Mouse (Mus musculus) intestine, embryonic 15.5 days (tissue): ENCODE data around the gene Eipr1. TPM values are rescaled to one million over a fixed set of nuclear protein-coding genes. Genes with fewer than 3 reads are reported as not detected.

ENCODE experiments used
- ATAC-seq: fragments of 200-750 bp; cut with Nextera tagmentation; 2 replicates; pipeline ENCODE4 v1.8.0; 2017; ENCODE audit warnings: moderate TSS enrichment, moderate library complexity
- H3K27ac ChIP-seq: fragments of 300-500 bp; sonication (generic); 2 replicates; pipeline ENCODE4 v1.5.1; 2015; ENCODE audit warnings: mild to moderate bottlenecking, inconsistent platforms
- H3K27me3 ChIP-seq: fragments of 300-500 bp; sonication (generic); replicated peaks from 2 replicates; pipeline ENCODE4 v1.6.1; 2015; ENCODE audit warnings: inconsistent platforms
- H3K36me3 ChIP-seq: fragments of 300-500 bp; sonication (generic); 2 replicates; pipeline ENCODE4 v1.6.1; 2015; ENCODE audit warnings: inconsistent platforms
- H3K4me1 ChIP-seq: fragments of 300-500 bp; sonication (generic); replicated peaks from 2 replicates; pipeline ENCODE4 v1.6.1; 2015; ENCODE audit warnings: inconsistent platforms
- H3K4me2 ChIP-seq: fragments of 300-500 bp; sonication (generic); replicated peaks from 2 replicates; pipeline ENCODE4 v1.6.1; 2015; ENCODE audit warnings: mild to moderate bottlenecking, inconsistent platforms
- H3K4me3 ChIP-seq: fragments of 300-500 bp; sonication (generic); replicated peaks from 2 replicates; pipeline ENCODE4 v1.5.1; 2015; ENCODE audit warnings: inconsistent platforms
- H3K9ac ChIP-seq: fragments of 300-500 bp; sonication (generic); 2 replicates; pipeline ENCODE4 v1.6.1; 2015; ENCODE audit warnings: inconsistent platforms
- H3K9me3 ChIP-seq: fragments of 300-500 bp; sonication (generic); 2 replicates; pipeline ENCODE4 v1.6.1; 2016; ENCODE audit warnings: inconsistent platforms
- WGBS: fragments of 180-500 bp; shearing (Covaris S2); methylation state at CpG from one replicate; pipeline ENCODE4 v1.1.7; 2015; 5-methylcytosine and 5-hydroxymethylcytosine counted together
- polyA plus RNA-seq: library from polyadenylated mRNA; unstranded; fragments of >200 nt; fragmentation: Nextera tagmentation; extraction: Ambion mirVana; gene quantifications from 2 replicates; pipeline ENCODE4 v1.2.1, GENCODE M21; 2015

Gene Eipr1
- polyA plus RNA-seq, result 27.3 and 28.6 TPM in 2 replicates

DNA sequence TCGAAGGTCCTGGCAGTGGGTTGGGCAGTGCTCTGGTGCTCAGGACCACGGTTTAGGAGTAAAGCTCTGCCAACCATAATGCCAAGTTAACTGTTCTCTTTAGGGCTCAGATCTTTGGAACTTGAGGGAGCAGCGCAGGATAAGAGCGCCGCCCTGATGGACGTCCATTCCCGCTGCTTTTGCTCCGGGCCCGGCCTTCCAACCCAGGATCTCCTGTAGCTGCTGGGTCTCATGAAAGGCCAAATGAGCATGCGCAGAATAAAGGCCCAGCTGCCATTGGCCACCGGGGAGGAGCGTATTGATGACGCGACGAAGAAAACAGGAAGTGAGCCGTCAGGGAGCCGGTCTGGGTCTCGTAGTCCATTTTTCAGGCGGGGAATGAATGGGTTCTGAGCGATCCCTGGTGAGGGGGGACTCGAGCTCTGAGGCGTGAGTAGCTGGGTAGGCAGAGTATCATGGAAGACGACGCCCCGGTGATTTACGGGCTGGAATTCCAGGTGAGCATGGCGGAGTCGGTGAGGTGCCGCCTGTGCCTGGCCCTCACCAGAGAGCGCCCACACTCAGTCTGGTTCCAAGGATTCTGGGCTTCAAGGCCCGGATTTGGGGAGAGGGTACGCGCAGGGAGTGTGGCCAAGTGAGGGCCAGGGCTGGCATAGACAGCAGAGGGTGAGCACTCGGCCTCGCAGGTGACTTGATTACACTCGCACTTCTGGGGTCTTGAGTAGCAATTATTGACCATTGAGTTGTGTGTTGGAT, at the start of gene Eipr1:
Eipr1 (plus strand) TSS at position 296 of the 756 bp plus-strand sequence.
- peak; percentile 92 for ATAC-seq
- peak within 1 kb of the TSS; percentile 85 for H3K4me3 ChIP-seq
- 4% methylated on average over 36 of the region's 36 CpGs for WGBS

GRCm38 (mm10) chr12:28704381-28704780, 47.2 kb upstream of the Eipr1 start:
- no peak overlapping the region for H3K9ac ChIP-seq
- no peaks in the 10 kb centered on the region; the same call in 1 of the 2 replicates for H3K36me3 ChIP-seq
- no peaks in the 10 kb centered on the region for H3K27me3 ChIP-seq
- H3K4me1 ChIP-seq, result 0 out of 2 replicates have a peak, but pooled peaks cover 3% of the 10 kb centered on the region
- H3K9me3 ChIP-seq, result no peaks in the 10 kb centered on the region
- H3K27ac ChIP-seq, result no peak overlapping the region
- H3K4me3 ChIP-seq, result no peak overlapping the region
- WGBS, result 19% methylated on average over 12 of the region's 12 CpGs
- H3K4me2 ChIP-seq, result no peak overlapping the region
- no peak for ATAC-seq

More for the DNA sequence above, at the start of gene Eipr1:
- H3K36me3 ChIP-seq, result 0 out of 2 replicates have a peak, but pooled peaks cover 4% of the 10 kb centered on the region
- no peaks in the 10 kb centered on the region for H3K27me3 ChIP-seq
- no peaks in the 10 kb centered on the region for H3K9me3 ChIP-seq
- peaks cover 5% of the 10 kb centered on the region; the same call in 1 of the 2 replicates for H3K4me1 ChIP-seq
- H3K4me2 ChIP-seq, result peak within 1 kb of the TSS; percentile 87
- H3K27ac ChIP-seq, result peak within 1 kb of the TSS; percentile 42; the same call in 1 of the 2 replicates
- peak within 1 kb of the TSS; percentile 69 for H3K9ac ChIP-seq

- ATAC-seq, result no peak
- Histone ChIP-seq H3K4me1 (0 out of 2 replicates have a peak, but pooled peaks cover 2% of the 10 kb centered on the region), H3K27me3 (no peaks in the 10 kb centered on the region), H3K9me3 (no peaks in the 10 kb centered on the region), H3K36me3 (peaks cover 3% of the 10 kb centered on the region; the same call in 1 of the 2 replicates), H3K27ac (no peak overlapping the region), H3K9ac (no peak overlapping the region), H3K4me3 (no peak overlapping the region), H3K4me2 (no peak overlapping the region)
- WGBS, result 90% methylated on average over 6 of the region's 6 CpGs
These were observed 46.4 kb upstream of the Eipr1 start for GRCm38 (mm10) chr12:28705204-28705603.

DNA sequence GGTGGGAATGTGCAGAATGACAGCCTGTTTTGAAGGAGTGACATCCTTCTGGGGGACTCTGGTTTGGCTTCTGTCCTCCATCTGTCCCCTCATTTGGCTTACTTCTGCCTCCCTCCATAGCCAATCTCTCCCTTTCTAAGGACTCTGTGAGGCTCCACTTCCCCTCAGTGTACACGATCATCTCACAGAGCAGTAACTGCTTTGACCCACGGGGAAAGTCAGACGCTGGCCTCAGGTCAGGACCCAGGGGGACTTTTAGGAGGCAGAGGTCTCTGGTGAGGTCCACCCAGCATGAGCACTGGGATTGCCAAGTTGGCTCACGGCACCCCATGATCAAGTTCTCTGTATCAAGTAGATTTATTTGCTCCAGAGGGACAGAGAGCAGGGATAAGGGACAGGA, 43.4 kb upstream of the Eipr1 start:
- no peak overlapping the region for H3K9ac ChIP-seq
- no peaks in the 10 kb centered on the region for H3K4me1 ChIP-seq
- no peaks in the 10 kb centered on the region for H3K9me3 ChIP-seq
- H3K27me3 ChIP-seq, result no peaks in the 10 kb centered on the region
- 81% methylated on average over 4 of the region's 4 CpGs for WGBS
- no peak overlapping the region for H3K4me3 ChIP-seq
- H3K27ac ChIP-seq, result no peak overlapping the region
- no peak overlapping the region for H3K4me2 ChIP-seq
- ATAC-seq, result no peak
- peaks cover 12% of the 10 kb centered on the region for H3K36me3 ChIP-seq

- no peak overlapping the region for H3K4me2 ChIP-seq
- H3K9ac ChIP-seq, result no peak overlapping the region
- no peaks in the 10 kb centered on the region for H3K9me3 ChIP-seq
- H3K36me3 ChIP-seq, result peaks cover 12% of the 10 kb centered on the region
- H3K4me1 ChIP-seq, result no peaks in the 10 kb centered on the region
- no peak overlapping the region for H3K4me3 ChIP-seq
- 86% methylated on average over 22 of the region's 22 CpGs for WGBS
- no peak for ATAC-seq
- no peak overlapping the region for H3K27ac ChIP-seq
- no peaks in the 10 kb centered on the region for H3K27me3 ChIP-seq
These were observed 40.9 kb upstream of the Eipr1 start for GRCm38 (mm10) chr12:28710566-28711185.

DNA sequence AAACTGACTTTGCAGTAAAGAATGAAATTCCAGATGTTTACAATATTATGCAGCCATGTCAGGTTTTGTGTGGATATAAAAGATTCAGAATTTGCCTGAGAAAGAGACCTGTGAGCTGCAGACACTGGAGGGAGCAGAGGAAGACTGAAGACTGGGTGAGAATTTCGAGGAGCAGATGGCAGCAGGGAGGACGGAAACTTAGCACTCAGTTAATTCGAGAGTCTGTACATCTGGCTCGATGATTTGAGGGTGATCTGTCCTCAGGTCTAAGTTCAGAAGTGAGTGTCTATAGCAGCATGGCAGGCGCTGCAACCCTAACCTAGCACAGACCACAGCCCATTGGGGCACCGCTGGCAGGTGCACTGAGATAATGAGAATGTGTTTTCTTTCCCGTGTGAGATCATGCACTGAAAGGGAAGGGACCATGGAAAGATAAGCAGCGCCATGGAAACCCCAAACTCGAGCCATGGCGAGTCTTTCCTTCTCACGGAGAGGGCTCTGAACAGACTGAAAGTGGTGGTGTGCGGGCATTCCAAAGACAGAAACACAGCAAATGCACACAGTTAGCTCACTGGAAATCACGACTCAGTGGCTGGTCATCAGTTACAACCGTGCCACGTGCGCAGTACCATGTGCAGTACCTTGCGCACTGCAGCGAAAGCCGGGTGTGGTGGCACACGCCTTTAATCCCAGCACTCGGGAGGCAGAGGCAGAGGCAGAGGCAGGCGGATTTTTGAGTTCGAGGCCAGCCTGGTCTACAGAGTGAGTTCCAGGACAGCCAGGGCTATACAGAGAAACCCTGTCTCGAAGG, 36.6 kb upstream of the Eipr1 start:
- no peaks in the 10 kb centered on the region for H3K4me1 ChIP-seq
- H3K9me3 ChIP-seq, result no peaks in the 10 kb centered on the region
- H3K9ac ChIP-seq, result no peak overlapping the region
- H3K4me3 ChIP-seq, result no peak overlapping the region
- 86% methylated on average over 24 of the region's 24 CpGs for WGBS
- no peaks in the 10 kb centered on the region for H3K27me3 ChIP-seq
- ATAC-seq, result no peak
- no peak overlapping the region for H3K27ac ChIP-seq
- peaks cover 14% of the 10 kb centered on the region for H3K36me3 ChIP-seq
- no peak overlapping the region for H3K4me2 ChIP-seq

DNA sequence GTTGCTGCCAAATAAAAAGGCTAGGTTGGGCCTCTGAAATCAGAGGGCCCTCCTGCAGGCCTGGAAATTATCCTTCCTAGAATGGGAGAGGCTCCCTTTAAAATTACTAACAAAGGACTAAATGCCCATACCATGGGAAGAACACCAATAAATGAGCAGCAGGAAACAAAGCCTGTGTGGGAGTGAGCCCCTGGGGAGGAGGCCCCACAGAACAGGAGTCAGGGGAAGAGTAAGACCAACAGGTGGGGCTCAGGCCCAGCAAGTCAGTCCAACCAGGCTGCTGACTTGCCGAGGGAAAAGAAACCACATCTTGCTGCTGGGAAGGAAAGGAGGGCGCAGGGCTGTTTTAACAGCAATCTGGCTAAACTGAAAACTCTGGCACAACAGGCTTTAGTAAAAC, 34.5 kb upstream of the Eipr1 start:
- WGBS, result 73% methylated on average over 2 of the region's 2 CpGs

GRCm38 (mm10) chr12:28718106-28718505, 33.5 kb upstream of the Eipr1 start:
- 94% methylated on average over 2 of the region's 2 CpGs for WGBS
- Histone ChIP-seq H3K27me3 (no peaks in the 10 kb centered on the region), H3K9ac (no peak overlapping the region), H3K9me3 (no peaks in the 10 kb centered on the region), H3K36me3 (peaks cover 21% of the 10 kb centered on the region), H3K4me2 (no peak overlapping the region), H3K4me1 (no peaks in the 10 kb centered on the region), H3K27ac (no peak overlapping the region), H3K4me3 (no peak overlapping the region)
- no peak for ATAC-seq

More for the DNA sequence above, 34.5 kb upstream of the Eipr1 start:
- no peak overlapping the region for H3K9ac ChIP-seq
- no peaks in the 10 kb centered on the region for H3K4me1 ChIP-seq
- H3K27me3 ChIP-seq, result no peaks in the 10 kb centered on the region
- H3K27ac ChIP-seq, result no peak overlapping the region
- no peaks in the 10 kb centered on the region for H3K9me3 ChIP-seq
- ATAC-seq, result no peak
- peaks cover 25% of the 10 kb centered on the region for H3K36me3 ChIP-seq
- no peak overlapping the region for H3K4me3 ChIP-seq
- H3K4me2 ChIP-seq, result no peak overlapping the region

- Histone ChIP-seq H3K36me3 (peaks cover 20% of the 10 kb centered on the region), H3K9me3 (no peaks in the 10 kb centered on the region), H3K27me3 (no peaks in the 10 kb centered on the region), H3K4me3 (no peak overlapping the region), H3K9ac (no peak overlapping the region), H3K4me2 (no peak overlapping the region), H3K27ac (no peak overlapping the region), H3K4me1 (no peaks in the 10 kb centered on the region)
- WGBS, result 84% methylated on average over 3 of the region's 3 CpGs
- ATAC-seq, result no peak
These were observed 27.2 kb upstream of the Eipr1 start for GRCm38 (mm10) chr12:28724366-28724765.

DNA sequence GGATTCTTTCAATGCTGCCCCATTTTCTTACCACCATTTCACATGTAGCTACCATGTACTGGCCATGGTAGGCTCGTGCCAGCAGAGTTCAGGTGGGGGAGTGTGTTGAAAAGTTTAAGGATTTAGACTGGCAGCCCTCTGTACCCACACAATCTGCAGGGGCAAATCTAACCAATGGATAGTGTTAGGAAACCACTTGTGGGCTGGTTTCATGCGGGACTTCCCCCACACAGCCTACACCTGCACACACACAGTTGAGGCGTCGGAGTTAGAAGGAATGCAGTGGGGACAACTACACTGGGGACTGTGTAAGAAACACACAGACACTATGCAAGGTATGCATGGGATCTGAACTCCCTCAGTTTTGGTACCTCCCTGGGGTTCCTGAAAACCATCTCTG, 25.4 kb upstream of the Eipr1 start:
- H3K9ac ChIP-seq, result no peak overlapping the region
- H3K36me3 ChIP-seq, result peaks cover 6% of the 10 kb centered on the region; the same call in 1 of the 2 replicates
- H3K9me3 ChIP-seq, result no peaks in the 10 kb centered on the region
- no peak for ATAC-seq
- no peaks in the 10 kb centered on the region for H3K4me1 ChIP-seq
- H3K27ac ChIP-seq, result no peak overlapping the region
- 89% methylated on average over 4 of the region's 4 CpGs for WGBS
- no peak overlapping the region for H3K4me2 ChIP-seq
- no peaks in the 10 kb centered on the region for H3K27me3 ChIP-seq
- no peak overlapping the region for H3K4me3 ChIP-seq

GRCm38 (mm10) chr12:28727061-28727460, 24.5 kb upstream of the Eipr1 start:
- Histone ChIP-seq H3K27ac (no peak overlapping the region), H3K4me3 (no peak overlapping the region), H3K27me3 (no peaks in the 10 kb centered on the region), H3K4me1 (no peaks in the 10 kb centered on the region), H3K9me3 (no peaks in the 10 kb centered on the region), H3K4me2 (no peak overlapping the region), H3K36me3 (peaks cover 5% of the 10 kb centered on the region; the same call in 1 of the 2 replicates), H3K9ac (no peak overlapping the region)
- 83% methylated on average over 5 of the region's 5 CpGs for WGBS
- no peak for ATAC-seq

- H3K36me3 ChIP-seq, result peaks cover 16% of the 10 kb centered on the region
- H3K9me3 ChIP-seq, result no peaks in the 10 kb centered on the region
- no peak overlapping the region for H3K4me3 ChIP-seq
- H3K4me2 ChIP-seq, result no peak overlapping the region
- H3K9ac ChIP-seq, result no peak overlapping the region
- no peak for ATAC-seq
- H3K27me3 ChIP-seq, result no peaks in the 10 kb centered on the region
- no peaks in the 10 kb centered on the region for H3K4me1 ChIP-seq
- 92% methylated on average over 8 of the region's 8 CpGs for WGBS
- H3K27ac ChIP-seq, result no peak overlapping the region
These were observed 19.0 kb upstream of the Eipr1 start for GRCm38 (mm10) chr12:28732631-28733030.
